Mouse (Mus musculus) erythroblast, embryonic 14.5 days (primary cell): ENCODE data around the gene Uap1l1.

Experiments used
- GATA1 ChIP-seq: IDR thresholded peaks from 2 replicates; pipeline ENCODE4 v1.6.1; 2012; ENCODE audit warnings: low read length, inconsistent platforms, mixed read lengths
- TAL1 ChIP-seq: IDR thresholded peaks from 3 replicates; pipeline ENCODE4 v1.6.1; 2012; ENCODE audit warnings: low read length, inconsistent platforms, mixed read lengths

DNA sequence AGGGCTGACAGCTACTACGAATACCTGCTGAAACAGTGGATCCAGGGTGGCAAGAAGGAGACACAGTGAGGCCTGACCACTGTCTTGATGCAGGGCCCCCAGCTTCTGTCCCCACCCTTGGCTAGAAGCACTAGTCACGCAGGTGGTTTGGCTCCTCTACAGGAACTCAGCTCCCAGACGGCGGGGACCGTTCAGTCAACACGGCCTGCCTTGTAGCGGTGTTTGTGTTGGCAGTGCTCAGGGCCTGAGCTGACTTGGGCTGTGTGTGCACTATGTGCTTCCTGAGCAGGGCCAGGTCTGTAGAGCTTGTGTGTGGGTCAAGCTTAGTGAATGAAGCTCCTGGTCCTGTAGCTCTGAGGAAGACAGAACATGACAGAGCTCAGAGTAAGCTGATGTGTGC, 17.3 kb downstream of the Uap1l1 start:
- TF ChIP-seq GATA1 (no peak), TAL1 (no peak)
